Mouse (Mus musculus) neural tube, embryonic 15.5 days (tissue): ENCODE results near the gene Sh3rf3. TPM values are rescaled to one million over a fixed set of nuclear protein-coding genes. Genes with fewer than 3 reads are reported as not detected.

Experiments used
- ATAC-seq: fragments of 200-750 bp; cut with Nextera tagmentation; 2 replicates; pipeline ENCODE4 v1.8.0; 2017; ENCODE audit warnings: mild to moderate bottlenecking, moderate TSS enrichment, moderate library complexity; ENCODE audit not compliant: low FRiP score
- H3K27ac ChIP-seq: fragments of 300-500 bp; sonication (generic); replicated peaks from 2 replicates; pipeline ENCODE4 v1.5.1; 2015; ENCODE audit warnings: mild to moderate bottlenecking, inconsistent platforms
- H3K27me3 ChIP-seq: fragments of 300-500 bp; sonication (generic); replicated peaks from 2 replicates; pipeline ENCODE4 v1.6.1; 2015; ENCODE audit warnings: inconsistent platforms
- H3K36me3 ChIP-seq: fragments of 300-500 bp; sonication (generic); 2 replicates; pipeline ENCODE4 v1.6.1; 2015; ENCODE audit warnings: inconsistent platforms
- H3K4me1 ChIP-seq: fragments of 300-500 bp; sonication (generic); 2 replicates; pipeline ENCODE4 v1.6.1; 2015; ENCODE audit warnings: inconsistent platforms
- H3K4me2 ChIP-seq: fragments of 300-500 bp; sonication (generic); 2 replicates; pipeline ENCODE4 v1.6.1; 2015; ENCODE audit warnings: inconsistent platforms, mild to moderate bottlenecking, moderate library complexity
- H3K4me3 ChIP-seq: fragments of 300-500 bp; sonication (generic); replicated peaks from 2 replicates; pipeline ENCODE4 v1.5.1; 2015; ENCODE audit warnings: mild to moderate bottlenecking, inconsistent platforms
- H3K9ac ChIP-seq: fragments of 300-500 bp; sonication (generic); replicated peaks from 2 replicates; pipeline ENCODE4 v1.6.1; 2015; ENCODE audit warnings: mild to moderate bottlenecking, inconsistent platforms
- H3K9me3 ChIP-seq: fragments of 300-500 bp; sonication (generic); replicated peaks from 2 replicates; pipeline ENCODE4 v1.6.1; 2016; ENCODE audit warnings: inconsistent platforms
- WGBS: fragments of 180-500 bp; shearing (Covaris S2); methylation state at CpG from one replicate; pipeline ENCODE4 v1.1.7; 2015; ENCODE audit warnings: mixed read lengths; 5-methylcytosine and 5-hydroxymethylcytosine counted together
- polyA plus RNA-seq: library from polyadenylated mRNA; unstranded; fragments of >200 nt; fragmentation: Nextera tagmentation; extraction: Ambion mirVana; gene quantifications from 2 replicates; pipeline ENCODE4 v1.2.1, GENCODE M21; 2015

The Sh3rf3 gene
- polyA plus RNA-seq, 1 experiment from 2014 or later: 3.3 TPM

- Histone ChIP-seq H3K27me3 (no peaks in the 10 kb centered on the region), H3K9ac (no peak overlapping the region), H3K36me3 (no peaks in the 10 kb centered on the region), H3K9me3 (no peaks in the 10 kb centered on the region; the same call in 1 of the 2 replicates), H3K4me2 (no peak overlapping the region), H3K27ac (no peak overlapping the region), H3K4me1 (peaks cover under 1% of the 10 kb centered on the region; the same call in 1 of the 2 replicates), H3K4me3 (no peak overlapping the region)
- WGBS: 72% methylated on average over 2 of the region's 2 CpGs
- no peak for ATAC-seq
Measured at GRCm38 (mm10) chr10:58885816-58886215, 72.7 kb downstream of the Sh3rf3 start.

GRCm38 (mm10) chr10:58890671-58891439 is 77.7 kb downstream of the Sh3rf3 start:
- Histone ChIP-seq H3K27ac (no peak overlapping the region), H3K4me3 (no peak overlapping the region), H3K4me1 (peaks cover 5% of the 10 kb centered on the region), H3K4me2 (no peak overlapping the region), H3K9ac (no peak overlapping the region), H3K9me3 (no peaks in the 10 kb centered on the region; the same call in 1 of the 2 replicates), H3K36me3 (no peaks in the 10 kb centered on the region), H3K27me3 (no peaks in the 10 kb centered on the region)
- 57% methylated on average over 16 of the region's 16 CpGs for WGBS
- no peak for ATAC-seq

- Histone ChIP-seq H3K9me3 (no peaks in the 10 kb centered on the region), H3K4me3 (no peak overlapping the region), H3K27ac (no peak overlapping the region), H3K27me3 (no peaks in the 10 kb centered on the region), H3K4me1 (peaks cover 5% of the 10 kb centered on the region), H3K9ac (no peak overlapping the region), H3K36me3 (no peaks in the 10 kb centered on the region), H3K4me2 (no peak overlapping the region)
- WGBS: 91% methylated on average over 5 of the region's 5 CpGs
- no peak for ATAC-seq
Measured at GRCm38 (mm10) chr10:58895431-58895830, 82.3 kb downstream of the Sh3rf3 start.

DNA sequence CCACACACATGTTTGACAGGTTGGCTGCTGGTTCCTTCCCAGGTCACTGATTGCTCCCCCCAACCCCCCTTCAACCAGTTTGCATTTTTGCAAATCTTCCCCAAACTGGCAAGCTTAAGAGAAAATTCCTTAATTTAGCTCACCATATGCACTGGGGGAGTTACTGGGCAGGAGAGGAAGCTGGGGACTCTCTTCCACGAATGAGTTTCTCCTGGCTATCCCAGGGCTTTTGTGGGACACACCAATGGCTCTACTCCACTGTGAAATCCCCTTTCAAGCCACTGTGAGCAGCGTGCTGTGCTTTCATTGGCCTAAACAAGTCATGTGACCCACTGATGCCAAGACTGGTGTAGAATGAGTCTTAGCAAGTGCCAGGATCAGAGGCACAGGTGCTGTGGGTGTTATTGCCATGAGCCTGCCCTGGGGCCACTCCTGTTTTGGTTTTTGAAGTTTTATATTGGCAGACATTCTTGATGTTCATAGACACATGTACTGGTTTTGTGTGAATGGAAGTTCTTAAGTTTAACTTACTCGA is 83.9 kb downstream of the Sh3rf3 start:
- H3K4me2 ChIP-seq: no peak overlapping the region
- no peak overlapping the region for H3K27ac ChIP-seq
- WGBS: 69% methylated on average over 3 of the region's 3 CpGs
- no peaks in the 10 kb centered on the region for H3K27me3 ChIP-seq
- no peaks in the 10 kb centered on the region for H3K4me1 ChIP-seq
- no peak overlapping the region for H3K4me3 ChIP-seq
- H3K9ac ChIP-seq: no peak overlapping the region
- H3K9me3 ChIP-seq: no peaks in the 10 kb centered on the region
- ATAC-seq: no peak
- H3K36me3 ChIP-seq: no peaks in the 10 kb centered on the region

DNA sequence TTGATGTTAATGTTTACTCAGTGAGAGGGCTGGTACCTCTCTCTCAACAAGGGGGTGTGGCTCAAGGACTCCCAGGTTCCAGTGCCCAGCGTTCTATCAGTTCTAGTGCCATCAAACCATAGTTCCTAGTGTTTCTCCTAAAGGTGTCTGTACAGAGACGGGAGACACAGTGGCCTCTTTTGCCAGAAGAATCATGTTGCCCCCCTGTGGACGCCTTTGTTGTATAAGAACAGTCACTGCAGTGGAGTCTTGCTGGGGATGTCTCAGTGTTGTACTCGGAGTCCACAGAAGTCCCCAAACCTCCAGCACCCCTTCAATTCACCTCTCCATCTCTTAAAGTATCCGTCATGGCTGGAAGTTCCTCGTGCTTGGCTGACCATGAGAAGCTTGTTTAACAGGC is 92.1 kb downstream of the Sh3rf3 start:
- H3K9ac ChIP-seq: no peak overlapping the region
- WGBS: 35% methylated on average over 6 of the region's 6 CpGs
- H3K36me3 ChIP-seq: no peaks in the 10 kb centered on the region
- no peak for ATAC-seq
- no peaks in the 10 kb centered on the region for H3K27me3 ChIP-seq
- H3K4me1 ChIP-seq: no peaks in the 10 kb centered on the region
- H3K9me3 ChIP-seq: no peaks in the 10 kb centered on the region
- H3K4me3 ChIP-seq: no peak overlapping the region
- no peak overlapping the region for H3K27ac ChIP-seq
- no peak overlapping the region for H3K4me2 ChIP-seq

GRCm38 (mm10) chr10:58907001-58907443 is 93.9 kb downstream of the Sh3rf3 start:
- ATAC-seq: no peak

DNA sequence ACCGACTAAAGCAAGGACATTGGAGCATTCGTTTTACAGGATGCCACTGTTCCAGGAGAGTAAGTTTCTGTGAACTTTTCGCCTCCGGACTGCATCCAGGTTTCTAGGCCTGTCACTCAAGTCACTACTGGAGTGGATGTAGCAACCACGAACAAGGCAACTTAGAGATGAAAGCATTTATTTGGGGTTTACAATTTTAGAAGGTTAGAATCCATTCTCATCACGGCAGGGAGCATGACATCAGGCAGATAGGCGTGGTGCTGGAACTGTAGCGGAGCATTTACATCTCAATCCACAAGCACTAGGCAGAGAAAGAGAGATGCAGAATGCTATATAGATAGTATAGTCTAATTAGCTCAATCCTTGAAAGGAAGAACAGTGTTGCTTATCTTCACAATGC is 95.3 kb downstream of the Sh3rf3 start:
- H3K36me3 ChIP-seq: no peaks in the 10 kb centered on the region
- WGBS: 78% methylated on average over 8 of the region's 8 CpGs
- H3K27me3 ChIP-seq: no peaks in the 10 kb centered on the region
- no peak overlapping the region for H3K4me2 ChIP-seq
- no peaks in the 10 kb centered on the region for H3K4me1 ChIP-seq
- H3K9me3 ChIP-seq: no peaks in the 10 kb centered on the region
- H3K9ac ChIP-seq: no peak overlapping the region
- H3K4me3 ChIP-seq: no peak overlapping the region
- no peak overlapping the region for H3K27ac ChIP-seq
- ATAC-seq: no peak

More at GRCm38 (mm10) chr10:58907001-58907443, 93.9 kb downstream of the Sh3rf3 start:
- no peak overlapping the region for H3K27ac ChIP-seq
- H3K27me3 ChIP-seq: no peaks in the 10 kb centered on the region
- no peaks in the 10 kb centered on the region for H3K9me3 ChIP-seq
- no peak overlapping the region for H3K4me2 ChIP-seq
- H3K4me3 ChIP-seq: no peak overlapping the region
- no peaks in the 10 kb centered on the region for H3K4me1 ChIP-seq
- no peaks in the 10 kb centered on the region for H3K36me3 ChIP-seq
- WGBS: 62% methylated on average over 5 of the region's 5 CpGs
- no peak overlapping the region for H3K9ac ChIP-seq

GRCm38 (mm10) chr10:58915301-58916245 is 102.4 kb downstream of the Sh3rf3 start:
- Histone ChIP-seq H3K27me3 (no peaks in the 10 kb centered on the region), H3K9ac (no peak overlapping the region), H3K27ac (no peak overlapping the region), H3K9me3 (no peaks in the 10 kb centered on the region), H3K4me1 (peaks cover 2% of the 10 kb centered on the region; the same call in 1 of the 2 replicates), H3K4me2 (no peak overlapping the region), H3K36me3 (no peaks in the 10 kb centered on the region), H3K4me3 (no peak overlapping the region)
- WGBS: 89% methylated on average over 8 of the region's 8 CpGs
- ATAC-seq: no peak

GRCm38 (mm10) chr10:58921643-58922188 is 108.6 kb downstream of the Sh3rf3 start:
- Histone ChIP-seq H3K4me1 (peaks cover 2% of the 10 kb centered on the region; the same call in 1 of the 2 replicates), H3K9me3 (no peaks in the 10 kb centered on the region), H3K4me3 (no peak overlapping the region), H3K9ac (no peak overlapping the region), H3K27me3 (no peaks in the 10 kb centered on the region), H3K27ac (no peak overlapping the region), H3K36me3 (no peaks in the 10 kb centered on the region), H3K4me2 (no peak overlapping the region)
- WGBS: 92% methylated on average over 8 of the region's 8 CpGs
- no peak for ATAC-seq

GRCm38 (mm10) chr10:58922216-58922829 is 109.2 kb downstream of the Sh3rf3 start:
- no peaks in the 10 kb centered on the region for H3K9me3 ChIP-seq
- no peaks in the 10 kb centered on the region for H3K36me3 ChIP-seq
- no peak overlapping the region for H3K27ac ChIP-seq
- no peak overlapping the region for H3K4me3 ChIP-seq
- H3K4me1 ChIP-seq: peaks cover 2% of the 10 kb centered on the region; the same call in 1 of the 2 replicates
- no peak overlapping the region for H3K4me2 ChIP-seq
- ATAC-seq: peak; percentile 55; the same call in 1 of the 2 replicates
- no peak overlapping the region for H3K9ac ChIP-seq
- H3K27me3 ChIP-seq: no peaks in the 10 kb centered on the region
- WGBS: 73% methylated on average over 6 of the region's 6 CpGs

DNA sequence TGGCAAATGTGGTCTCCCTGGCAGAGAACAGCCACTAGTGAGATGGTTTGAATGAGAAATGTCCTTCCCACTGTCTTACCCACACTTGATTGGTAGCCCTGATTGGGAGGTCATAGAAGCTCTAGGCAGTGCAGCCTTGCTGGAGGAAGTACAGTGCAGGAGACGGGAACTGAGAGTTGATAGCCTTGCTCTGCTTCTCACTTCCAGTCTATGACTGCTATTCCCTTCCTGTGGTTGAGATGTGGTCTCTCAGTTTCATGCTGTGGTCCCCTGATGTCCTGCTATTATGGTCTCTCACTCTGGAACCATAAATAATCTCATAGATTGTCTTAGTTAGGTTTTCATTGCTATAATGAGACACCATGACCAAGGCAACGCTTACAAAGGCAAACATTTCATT is 109.8 kb downstream of the Sh3rf3 start:
- 72% methylated on average over 2 of the region's 2 CpGs for WGBS
- no peak for ATAC-seq

More for the DNA sequence above, 109.8 kb downstream of the Sh3rf3 start:
- no peaks in the 10 kb centered on the region for H3K36me3 ChIP-seq
- peaks cover 2% of the 10 kb centered on the region; the same call in 1 of the 2 replicates for H3K4me1 ChIP-seq
- no peak overlapping the region for H3K9ac ChIP-seq
- H3K27me3 ChIP-seq: no peaks in the 10 kb centered on the region
- no peak overlapping the region for H3K4me3 ChIP-seq
- no peak overlapping the region for H3K4me2 ChIP-seq
- no peak overlapping the region for H3K27ac ChIP-seq
- no peaks in the 10 kb centered on the region for H3K9me3 ChIP-seq
